Mouse (Mus musculus) kidney, adult 2 months (tissue): ENCODE data around the gene Slc41a2. TPM values are rescaled to one million over a fixed set of nuclear protein-coding genes. Genes with fewer than 3 reads are reported as not detected.

ENCODE experiments used
- DNase-seq: peaks from one replicate; pipeline ENCODE4 v3.0.0; 2021
- H3K27ac ChIP-seq: fragments of 200-500 bp; 2 replicates; pipeline ENCODE4 v1.5.1; 2012; ENCODE audit warnings: low read depth, low read length, control low read depth, inconsistent platforms; ENCODE audit not compliant: insufficient read depth
- H3K27me3 ChIP-seq: fragments of 200-500 bp; replicated peaks from 2 replicates; pipeline ENCODE4 v1.6.1; 2012; ENCODE audit warnings: mild to moderate bottlenecking, moderate library complexity, low read length, inconsistent platforms; ENCODE audit not compliant: control insufficient read depth, insufficient read depth
- H3K36me3 ChIP-seq: fragments of 200-500 bp; 2 replicates; pipeline ENCODE4 v1.6.1; 2012; ENCODE audit warnings: mild to moderate bottlenecking, moderate library complexity, low read length, inconsistent platforms; ENCODE audit not compliant: control insufficient read depth, insufficient read depth
- H3K4me1 ChIP-seq: fragments of 200-500 bp; 2 replicates; pipeline ENCODE4 v1.6.1; 2011; ENCODE audit warnings: low read length; ENCODE audit not compliant: control insufficient read depth, insufficient read depth
- H3K4me3 ChIP-seq: fragments of 200-500 bp; 2 replicates; pipeline ENCODE4 v1.5.1; 2011; ENCODE audit warnings: mild to moderate bottlenecking, low read depth, low read length, control low read depth; ENCODE audit not compliant: insufficient read depth
- CTCF ChIP-seq: fragments of 200-500 bp; conservative IDR thresholded peaks from 2 replicates; pipeline ENCODE4 v1.5.1; 2011; ENCODE audit warnings: low read depth, mild to moderate bottlenecking, control low read depth, low read length, moderate library complexity, mixed read lengths; ENCODE audit not compliant: insufficient read depth, insufficient read length
- POLR2A ChIP-seq: fragments of 200-500 bp; IDR thresholded peaks from one replicate; pipeline ENCODE4 v1.6.1; 2011; ENCODE audit warnings: low read depth, low read length, control low read depth
- WGBS: fragments of 180-500 bp; shearing (Covaris S2); methylation state at CpG from one replicate; pipeline ENCODE4 v1.1.7; 2018; 5-methylcytosine and 5-hydroxymethylcytosine counted together
- polyA plus RNA-seq: library from polyadenylated mRNA; depleted of rRNA; stranded (reverse); fragments of >200 nt; gene quantifications from 2 replicates; pipeline ENCODE4 v1.2.3, GENCODE M21; 2012

The Slc41a2 gene
- polyA plus RNA-seq, 1 experiment = 6.4 TPM

DNA sequence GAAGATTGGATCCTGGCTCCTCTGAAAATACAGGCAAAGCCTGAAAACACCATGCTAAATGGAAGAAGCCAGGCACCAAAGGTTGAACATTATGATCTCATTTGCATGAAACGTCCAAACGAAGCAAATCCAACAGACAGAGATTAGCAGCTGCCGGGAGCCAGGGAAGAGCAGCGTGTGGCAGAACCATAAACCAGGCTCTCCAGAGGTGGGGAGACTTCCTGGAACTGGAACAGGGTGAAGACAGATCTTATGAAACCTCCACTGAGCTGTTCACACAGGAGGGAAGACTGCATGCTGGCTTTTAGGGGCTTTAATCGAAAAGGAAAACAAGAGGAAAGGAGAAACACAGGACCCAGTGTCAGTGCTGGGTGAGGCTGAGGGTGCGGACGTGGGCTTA is 51.3 kb downstream of the Slc41a2 start:
- Histone ChIP-seq H3K36me3 (no peaks in the 10 kb centered on the region), H3K27ac (no peak overlapping the region), H3K4me1 (no peaks in the 10 kb centered on the region), H3K4me3 (no peak overlapping the region), H3K27me3 (no peaks in the 10 kb centered on the region)
- TF ChIP-seq CTCF (no peak), POLR2A (no peak)
- WGBS = 48% methylated on average over 7 of the region's 7 CpGs
- DNase-seq = no peak

DNA sequence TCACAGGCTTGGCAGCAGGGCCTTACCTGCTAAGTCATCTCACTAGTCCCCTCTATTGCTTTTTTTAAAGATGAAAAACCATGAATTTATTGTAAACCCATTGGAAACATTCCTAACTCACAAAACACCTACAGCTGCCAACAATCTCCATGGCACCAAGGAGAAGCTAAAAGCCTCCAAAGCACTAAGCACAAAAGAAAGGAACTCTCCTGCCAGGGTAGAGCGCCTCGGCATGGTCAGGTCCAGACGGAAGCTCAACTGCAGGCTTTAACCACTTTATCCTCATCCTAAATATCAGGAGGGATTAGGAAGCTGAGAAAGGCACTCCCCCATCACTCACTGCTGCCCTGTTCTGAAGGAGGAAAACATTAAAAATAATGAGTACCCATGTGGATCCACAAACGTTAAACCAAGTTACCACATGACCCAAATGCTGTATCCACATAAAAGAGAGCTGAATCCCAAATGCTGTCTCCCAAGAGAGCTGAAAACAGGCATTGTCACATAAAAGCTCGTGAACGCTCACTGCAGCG is 51.9 kb downstream of the Slc41a2 start:
- Histone ChIP-seq H3K36me3 (no peaks in the 10 kb centered on the region), H3K4me3 (no peak overlapping the region), H3K27me3 (no peaks in the 10 kb centered on the region), H3K27ac (no peak overlapping the region), H3K4me1 (no peaks in the 10 kb centered on the region)
- TF ChIP-seq CTCF (no peak), POLR2A (no peak)
- WGBS = 77% methylated on average over 7 of the region's 7 CpGs
- DNase-seq = no peak

DNA sequence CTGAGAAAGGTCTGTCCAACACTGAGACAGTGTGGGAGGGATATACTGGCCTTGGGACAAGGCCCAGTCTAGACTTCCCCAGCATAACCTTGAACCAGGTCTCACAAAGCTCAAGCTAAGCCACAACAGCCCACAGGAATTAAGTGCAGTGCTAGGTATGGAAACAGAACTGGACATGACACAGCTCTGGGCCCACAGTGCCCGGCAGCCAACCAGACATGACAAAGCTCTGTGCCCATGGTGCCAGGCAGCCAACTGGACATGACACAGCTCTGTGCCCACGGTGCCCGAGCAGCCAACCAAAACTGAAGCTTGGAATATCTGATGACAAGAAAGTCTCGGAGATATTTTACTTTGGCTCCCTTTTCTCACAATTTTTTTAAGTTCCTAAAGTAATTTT is 52.8 kb downstream of the Slc41a2 start:
- DNase-seq = no peak
- H3K27ac ChIP-seq = no peak overlapping the region
- H3K27me3 ChIP-seq = no peaks in the 10 kb centered on the region
- TF ChIP-seq CTCF = no peak
- TF ChIP-seq POLR2A = no peak
- H3K36me3 ChIP-seq = no peaks in the 10 kb centered on the region
- H3K4me3 ChIP-seq = no peak overlapping the region
- 75% methylated on average over 4 of the region's 4 CpGs for WGBS
- no peaks in the 10 kb centered on the region for H3K4me1 ChIP-seq

DNA sequence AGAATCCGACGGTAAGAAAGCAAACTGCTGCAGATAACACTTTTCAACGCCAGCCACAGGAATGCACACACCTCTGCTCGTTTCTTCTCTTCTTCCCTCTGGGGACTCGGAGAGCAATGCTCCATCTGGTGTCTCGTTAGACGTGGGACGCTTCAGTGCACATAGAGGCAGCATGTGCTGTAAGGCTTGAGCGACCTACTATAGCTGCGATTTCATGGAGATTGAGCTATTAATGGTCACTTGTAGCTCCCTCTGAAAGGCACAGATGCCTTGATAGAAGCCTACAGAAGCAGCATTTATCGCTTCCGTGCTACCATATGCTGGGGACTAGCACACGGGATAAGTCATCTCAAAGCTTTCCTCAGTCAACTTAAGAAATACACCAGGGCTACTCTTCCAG is 71.0 kb downstream of the Slc41a2 start:
- H3K36me3 ChIP-seq = no peaks in the 10 kb centered on the region
- 36% methylated on average over 13 of the region's 13 CpGs for WGBS

DNA sequence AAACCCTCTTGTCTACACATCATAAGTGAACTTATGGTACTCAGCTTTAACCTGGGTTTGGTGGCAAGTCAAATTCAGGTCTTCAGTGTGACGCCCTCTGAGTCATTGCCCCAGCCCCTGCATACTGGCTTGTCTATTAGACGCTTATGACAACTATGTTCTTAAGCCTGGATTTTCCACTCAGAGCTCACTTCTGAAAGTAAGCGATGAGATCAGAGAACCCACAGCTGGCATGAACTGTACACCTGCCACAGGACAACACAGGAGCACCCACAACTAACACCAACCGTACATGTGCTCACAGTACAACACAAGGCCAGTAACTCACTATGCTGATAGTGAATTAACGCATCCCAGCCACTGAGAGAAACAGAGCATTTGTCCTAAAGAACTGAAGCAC is 71.4 kb downstream of the Slc41a2 start:
- TF ChIP-seq CTCF (no peak), POLR2A (no peak)
- H3K4me3 ChIP-seq = no peak overlapping the region
- WGBS = 91% methylated on average over 5 of the region's 5 CpGs
- no peaks in the 10 kb centered on the region for H3K27me3 ChIP-seq
- DNase-seq = no peak
- H3K36me3 ChIP-seq = no peaks in the 10 kb centered on the region
- H3K4me1 ChIP-seq = no peaks in the 10 kb centered on the region
- H3K27ac ChIP-seq = no peak overlapping the region

More for the DNA sequence above, 71.0 kb downstream of the Slc41a2 start:
- H3K27ac ChIP-seq = no peak overlapping the region
- no peak overlapping the region for H3K4me3 ChIP-seq
- no peaks in the 10 kb centered on the region for H3K27me3 ChIP-seq
- DNase-seq = no peak
- no peak for TF ChIP-seq POLR2A
- no peak for TF ChIP-seq CTCF
- no peaks in the 10 kb centered on the region for H3K4me1 ChIP-seq

DNA sequence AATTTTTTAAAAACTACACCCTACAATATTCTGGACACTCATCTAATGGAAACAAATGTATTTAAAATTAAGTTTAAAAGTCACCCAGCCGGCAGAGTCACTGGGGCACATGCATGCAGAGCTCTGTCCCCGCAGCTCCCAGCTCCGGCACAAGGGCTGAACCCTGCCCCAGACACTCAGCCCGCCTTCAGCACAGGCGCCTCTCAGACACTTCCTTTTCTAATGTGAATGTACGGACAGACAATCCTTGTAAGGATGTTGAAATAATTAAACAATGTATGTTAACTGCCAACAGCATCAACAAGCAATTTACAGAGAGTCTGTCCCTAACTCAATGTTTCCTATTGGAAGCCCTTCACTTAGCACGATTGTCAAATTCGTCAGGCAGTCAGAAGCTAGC is 73.0 kb downstream of the Slc41a2 start:
- H3K4me1 ChIP-seq = no peaks in the 10 kb centered on the region
- H3K4me3 ChIP-seq = no peak overlapping the region
- no peak for DNase-seq
- H3K27me3 ChIP-seq = no peaks in the 10 kb centered on the region
- no peak overlapping the region for H3K27ac ChIP-seq
- 59% methylated on average over 8 of the region's 8 CpGs for WGBS
- H3K36me3 ChIP-seq = no peaks in the 10 kb centered on the region
- TF ChIP-seq CTCF (no peak), POLR2A (no peak)

DNA sequence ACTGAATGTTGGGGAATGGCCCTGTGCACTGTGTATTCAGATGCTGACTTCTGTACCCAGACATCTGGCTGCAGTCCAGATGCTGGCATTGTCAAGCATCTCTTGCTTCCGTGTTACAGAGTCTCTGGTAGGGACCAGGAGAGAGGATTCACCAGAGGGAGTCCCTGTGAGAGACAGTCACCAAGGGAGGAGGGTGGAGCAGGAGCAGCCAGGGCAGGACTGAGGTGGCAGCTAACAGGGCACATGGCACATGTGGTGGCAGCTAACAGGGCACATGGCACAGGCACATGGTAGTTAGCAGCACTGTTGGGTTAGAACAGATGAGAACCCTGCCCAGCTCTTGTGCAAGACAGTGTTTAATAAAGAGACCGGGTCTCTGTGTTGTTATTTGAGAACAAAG is 73.6 kb downstream of the Slc41a2 start:
- no peak for TF ChIP-seq POLR2A
- TF ChIP-seq CTCF = no peak
- H3K4me1 ChIP-seq = no peaks in the 10 kb centered on the region
- H3K27me3 ChIP-seq = no peaks in the 10 kb centered on the region
- H3K27ac ChIP-seq = no peak overlapping the region
- H3K36me3 ChIP-seq = no peaks in the 10 kb centered on the region
- H3K4me3 ChIP-seq = no peak overlapping the region
- 46% methylated on average over 2 of the region's 2 CpGs for WGBS
- no peak for DNase-seq
